ENCODE assay signal across 22 mouse cellular contexts in genomic region chr3:52326687-52327086, GRCm38 (mm10). TPM values are rescaled to one million over a fixed set of nuclear protein-coding genes. Genes with fewer than 3 reads are reported as not detected.
DNase-seq lines count a peak whose midpoint lies in the region; ATAC-seq lines count a peak whose summit lies in the region.
"Had no signal": no experiment of that assay in that cellular context is flagged by ENCODE, and none has a peak within 500 bp of the region (broad histone marks: within the 10 kb centered on the region; RNA-seq: fewer than 3 reads in every experiment).

No protein-coding gene starts in this region.

- H3K9ac ChIP-seq in hindbrain, embryonic 11.5 days (ENCODE audit: low read depth, low read length): no peak overlapping the region
- H3K9ac ChIP-seq: embryonic facial prominence, embryonic 15.5 days; hindbrain, embryonic 12.5 days; liver, embryonic 14.5 days; neural tube, embryonic 12.5 days; stomach, embryonic 15.5 days had no signal

- H3K36me3 ChIP-seq in hindbrain, embryonic 11.5 days (ENCODE audit: control insufficient read depth, insufficient read depth, low read length): no peaks in the 10 kb centered on the region
- H3K36me3 ChIP-seq: embryonic facial prominence, embryonic 15.5 days; hindbrain, embryonic 12.5 days; midbrain, embryonic 10.5 days; neural tube, embryonic 12.5 days; stomach, embryonic 15.5 days had no signal

- H3K4me2 ChIP-seq in hindbrain, embryonic 11.5 days (replicated peaks; ENCODE audit: low read depth, low read length): no peak overlapping the region
- H3K4me2 ChIP-seq: embryonic facial prominence, embryonic 15.5 days; heart, embryonic 11.5 days; hindbrain, embryonic 12.5 days; neural tube, embryonic 12.5 days; stomach, embryonic 15.5 days had no signal

- no peaks in the 10 kb centered on the region for H3K27me3 ChIP-seq in hindbrain, embryonic 11.5 days (ENCODE audit: control insufficient read depth, insufficient read depth, low read length)
- H3K27me3 ChIP-seq: embryonic facial prominence, embryonic 15.5 days; hindbrain, embryonic 12.5 days; neural tube, embryonic 12.5 days; stomach, embryonic 15.5 days had no signal

- DNase-seq in layer of hippocampus, adult 11-12 months (ENCODE audit: low spot score): peak; percentile 46
- no peak for DNase-seq in layer of hippocampus, postnatal 25 days (ENCODE audit: extremely low spot score in 1 of 2, low spot score in 1 of 2)
- DNase-seq in right cerebral cortex, postnatal 25 days: peak; percentile 23
- no peak for DNase-seq in right cerebral cortex, postnatal 4 days
- DNase-seq in layer of hippocampus, postnatal 14 days (ENCODE audit: low spot score in 2 of 2): peak; percentile 30 to 72
- no peak for DNase-seq in hindbrain, embryonic 11.5 days (ENCODE audit: low spot score)
- no peak for DNase-seq in urinary bladder, postnatal 25 days (ENCODE audit: low spot score)
- DNase-seq: cerebellum, postnatal 10 days; gastrocnemius, adult 2 months; heart, postnatal 10 days; kidney, adult 2 months; kidney, postnatal 10 days; thymus, adult 2 months had no signal

- no peaks in the 10 kb centered on the region for H3K9me3 ChIP-seq in hindbrain, embryonic 11.5 days (ENCODE audit: control insufficient read depth, low read length)
- H3K9me3 ChIP-seq: embryonic facial prominence, embryonic 15.5 days; hindbrain, embryonic 12.5 days; midbrain, embryonic 10.5 days; neural tube, embryonic 12.5 days; stomach, embryonic 15.5 days had no signal

- ATAC-seq in hindbrain, embryonic 11.5 days (ENCODE audit: low FRiP score): no peak
- ATAC-seq: inflammation-experienced regulatory T-cells, adult 6 months had no signal

- no peaks in the 10 kb centered on the region for H3K4me1 ChIP-seq in hindbrain, embryonic 11.5 days (replicated peaks; ENCODE audit: control insufficient read depth, insufficient read depth, low read length)
- H3K4me1 ChIP-seq: neural tube, embryonic 12.5 days had no signal

- 89% methylated on average over 6 of the region's 6 CpGs for WGBS in hindbrain, embryonic 11.5 days

- H3K27ac ChIP-seq in hindbrain, embryonic 11.5 days (ENCODE audit: low read depth, low read length): no peak overlapping the region
- H3K27ac ChIP-seq: embryonic facial prominence, embryonic 15.5 days; hindbrain, embryonic 12.5 days; liver, embryonic 14.5 days; macrophage; midbrain, embryonic 10.5 days; neural tube, embryonic 12.5 days; stomach, embryonic 15.5 days had no signal

- no peak overlapping the region for H3K4me3 ChIP-seq in hindbrain, embryonic 11.5 days (ENCODE audit: low read depth, low read length)
- H3K4me3 ChIP-seq: embryonic facial prominence, embryonic 15.5 days; gastrocnemius, adult 2 months; hindbrain, embryonic 12.5 days; midbrain, embryonic 10.5 days; neural tube, embryonic 12.5 days; stomach, embryonic 15.5 days had no signal

RNA-seq across cellular contexts. Expression of gene Foxo1, which starts 58.6 kb away (rescaled TPM):
- total RNA-seq in layer of hippocampus, postnatal 25 days (2021): 10 to 100 TPM; 20.5 to 21.1 TPM
- 10 to 100 TPM; 22.1 to 22.9 TPM for total RNA-seq in layer of hippocampus, postnatal 14 days (2021)
- 3.8 and 4.0 TPM in 2 replicates for polyA plus RNA-seq in hindbrain, embryonic 11.5 days (2014; fragmentation: Nextera tagmentation; extraction: Ambion mirVana)

Comparison
In these comparisons a context has a peak if more than half of its experiments do, and no peak if none do; other contexts are left out.
1. DNase-seq: peak in layer of hippocampus, adult 11-12 months (single experiment), right cerebral cortex, postnatal 25 days (single experiment) and layer of hippocampus, postnatal 14 days (2 of 2); none in layer of hippocampus, postnatal 25 days (0 of 2), right cerebral cortex, postnatal 4 days (single experiment), hindbrain, embryonic 11.5 days (single experiment) and urinary bladder, postnatal 25 days (single experiment).